Mouse (Mus musculus): ENCODE data around the gene Gucd1. TPM values are rescaled to one million over a fixed set of nuclear protein-coding genes. Genes with fewer than 3 reads are reported as not detected.
"Not testable (repeated sequence)": the region's sequence is repeated elsewhere in the genome, so short reads cannot be mapped to it uniquely, and the experiment has no call there.

The Gucd1 gene
- total and polyA plus RNA-seq, 2 experiments from 2014 or later, result 16.0 to 44.9 TPM

DNA sequence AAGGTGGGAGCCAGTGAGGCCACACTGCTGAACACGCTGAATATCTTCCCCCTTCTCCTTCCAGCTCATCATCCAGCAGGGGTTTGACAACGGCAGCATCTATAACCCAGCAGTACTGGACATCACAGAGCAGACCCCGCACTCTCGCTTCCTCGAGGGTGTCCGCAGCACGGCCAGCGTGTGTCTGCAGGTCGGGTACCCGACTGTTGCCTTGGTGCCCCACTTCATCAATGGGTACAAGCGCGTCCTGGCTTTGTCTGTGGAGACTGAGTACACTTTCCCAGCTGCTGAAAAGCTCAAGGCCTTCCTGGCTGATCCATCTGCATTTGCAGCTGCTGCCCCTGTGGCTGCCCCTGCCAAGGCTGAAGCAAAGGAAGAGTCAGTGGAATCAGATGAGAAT is 165.2 kb downstream of the Gucd1 start:
- ATAC-seq (no peak), DNase-seq (no peak)
- TF ChIP-seq CTCF (IDR thresholded peaks at IDR 0.05; ENCODE audit: low read depth), result no peak
- H3K4me1 ChIP-seq (ENCODE audit: insufficient read depth), result no peaks in the 10 kb centered on the region
- H3K4me3 ChIP-seq (ENCODE audit: low read depth, low read length), result no peak overlapping the region
- H3K27ac ChIP-seq (ENCODE audit: low read depth, low read length), result no peak overlapping the region
- H3K36me3 ChIP-seq (ENCODE audit: insufficient read depth), result no peaks in the 10 kb centered on the region
- H3K27me3 ChIP-seq (ENCODE audit: insufficient read depth, low read length), result no peaks in the 10 kb centered on the region
- no peak overlapping the region for H3K4me2 ChIP-seq (ENCODE audit: low read depth)
- H3K9me3 ChIP-seq (ENCODE audit: low read length), result no peaks in the 10 kb centered on the region
- WGBS, result 94% methylated on average over 12 of the region's 12 CpGs
- H3K9ac ChIP-seq, result no peak overlapping the region

DNA sequence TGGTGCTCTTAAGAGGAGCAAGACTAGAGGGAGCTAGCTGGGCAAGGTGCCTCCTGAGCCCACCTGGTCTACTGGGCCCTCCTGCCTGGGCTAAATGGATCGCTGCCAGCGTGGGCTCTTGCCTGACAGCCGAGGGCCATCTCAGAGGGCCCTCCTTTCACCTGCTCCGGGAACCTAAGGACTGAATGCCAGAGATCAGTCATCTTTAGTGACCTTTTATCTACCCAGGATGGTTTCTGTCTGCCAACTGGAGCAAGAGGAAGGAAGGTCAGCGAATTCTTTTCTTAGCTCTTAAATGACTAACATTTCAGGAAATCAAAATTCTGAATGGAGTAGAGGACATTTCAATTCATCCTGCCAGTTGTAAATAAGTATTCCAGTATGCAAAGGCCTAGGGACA is 167.2 kb downstream of the Gucd1 start:
- Histone ChIP-seq H3K36me3 (ENCODE audit: insufficient read depth) (no peaks in the 10 kb centered on the region), H3K4me1 (ENCODE audit: insufficient read depth) (no peaks in the 10 kb centered on the region), H3K9ac (no peak overlapping the region), H3K27ac (ENCODE audit: low read depth, low read length) (no peak overlapping the region), H3K9me3 (ENCODE audit: low read length) (no peaks in the 10 kb centered on the region), H3K27me3 (ENCODE audit: insufficient read depth, low read length) (no peaks in the 10 kb centered on the region), H3K4me2 (ENCODE audit: low read depth) (no peak overlapping the region), H3K4me3 (ENCODE audit: low read depth, low read length) (no peak overlapping the region)
- no peak for TF ChIP-seq CTCF (IDR thresholded peaks at IDR 0.05; ENCODE audit: low read depth)
- no peak for DNase-seq
- 90% methylated on average over 5 of the region's 5 CpGs for WGBS
- no peak for ATAC-seq

DNA sequence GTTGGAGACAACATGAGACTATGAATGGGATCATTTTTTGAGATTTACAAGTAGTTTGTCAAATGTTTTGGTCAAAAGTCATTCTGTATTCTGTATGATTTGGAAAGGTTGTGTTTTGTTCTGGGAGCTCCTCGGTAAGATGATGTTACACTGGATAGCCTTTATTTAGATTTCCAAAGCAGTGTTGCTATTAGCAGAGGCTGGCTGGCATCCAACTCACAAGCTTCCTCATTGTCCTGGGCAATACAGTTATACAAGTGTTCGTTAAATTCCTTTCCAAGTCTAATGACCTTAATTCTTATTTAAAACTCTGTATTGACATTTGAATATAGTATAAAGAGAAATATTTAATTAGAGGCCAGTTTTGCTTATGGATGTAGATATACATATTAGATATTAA is 172.5 kb downstream of the Gucd1 start:
- TF ChIP-seq CTCF (IDR thresholded peaks at IDR 0.05; ENCODE audit: low read depth), result no peak
- H3K4me1 ChIP-seq (ENCODE audit: insufficient read depth), result no peaks in the 10 kb centered on the region
- DNase-seq, result no peak
- 15% methylated on average over 2 of the region's 2 CpGs for WGBS
- no peak overlapping the region for H3K9ac ChIP-seq
- ATAC-seq, result no peak
- no peak overlapping the region for H3K27ac ChIP-seq (ENCODE audit: low read depth, low read length)
- H3K36me3 ChIP-seq (ENCODE audit: insufficient read depth), result no peaks in the 10 kb centered on the region
- no peaks in the 10 kb centered on the region for H3K9me3 ChIP-seq (ENCODE audit: low read length)
- H3K4me3 ChIP-seq (ENCODE audit: low read depth, low read length), result no peak overlapping the region
- no peak overlapping the region for H3K4me2 ChIP-seq (ENCODE audit: low read depth)
- no peaks in the 10 kb centered on the region for H3K27me3 ChIP-seq (ENCODE audit: insufficient read depth, low read length)

DNA sequence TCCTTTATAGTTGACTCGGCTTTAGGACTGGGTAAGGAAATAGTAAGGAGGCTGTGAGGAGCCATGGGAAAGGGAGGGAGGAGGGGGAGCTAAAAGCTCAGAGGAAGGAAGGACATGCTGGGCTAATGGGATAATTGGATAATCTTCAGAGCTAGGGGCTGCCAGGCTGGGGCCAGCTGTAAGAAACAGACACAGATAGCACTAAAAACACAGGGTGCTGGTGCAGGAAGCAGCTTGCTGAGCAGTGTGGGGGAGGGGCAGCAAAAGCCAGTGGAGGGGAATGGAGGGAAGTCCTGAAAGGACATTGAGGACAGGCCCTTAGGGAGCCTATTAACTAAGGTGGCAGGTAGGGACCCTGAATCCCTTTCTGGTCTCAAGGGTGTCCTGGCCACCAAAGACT is 173.2 kb downstream of the Gucd1 start:
- not testable (repeated sequence) for H3K27me3 ChIP-seq (ENCODE audit: insufficient read depth, low read length); H3K4me3 ChIP-seq (ENCODE audit: low read depth, low read length); ATAC-seq; H3K4me1 ChIP-seq (ENCODE audit: insufficient read depth); DNase-seq; H3K36me3 ChIP-seq (ENCODE audit: insufficient read depth); H3K4me2 ChIP-seq (ENCODE audit: low read depth); H3K9me3 ChIP-seq (ENCODE audit: low read length); H3K9ac ChIP-seq; H3K27ac ChIP-seq (ENCODE audit: low read depth, low read length)
- WGBS, result 63% methylated on average over 1 of the region's 1 CpGs

DNA sequence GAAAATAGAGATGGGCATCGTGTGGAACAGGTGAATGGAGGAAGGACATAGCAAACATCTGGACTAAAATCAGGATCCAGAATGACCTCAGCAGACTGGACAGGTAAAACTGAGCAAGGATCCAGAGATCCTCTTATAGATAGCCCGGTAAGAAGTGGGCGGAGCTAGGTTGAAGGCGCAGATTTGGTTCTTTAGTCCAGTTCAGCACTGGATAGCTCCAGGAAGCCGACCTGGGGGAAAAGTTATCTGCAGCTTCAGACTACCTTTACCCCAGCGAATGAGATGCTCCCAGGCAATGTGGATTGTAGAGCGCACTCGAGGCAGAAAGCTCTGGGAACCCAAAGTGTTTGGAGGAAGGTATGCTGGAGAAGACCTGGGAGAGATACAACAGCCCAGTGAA is 175.8 kb downstream of the Gucd1 start:
- Histone ChIP-seq H3K36me3 (ENCODE audit: insufficient read depth) (no peaks in the 10 kb centered on the region), H3K27me3 (ENCODE audit: insufficient read depth, low read length) (no peaks in the 10 kb centered on the region), H3K4me1 (ENCODE audit: insufficient read depth) (no peaks in the 10 kb centered on the region), H3K4me3 (ENCODE audit: low read depth, low read length) (no peak overlapping the region), H3K9me3 (ENCODE audit: low read length) (no peaks in the 10 kb centered on the region), H3K27ac (ENCODE audit: low read depth, low read length) (no peak overlapping the region), H3K9ac (no peak overlapping the region), H3K4me2 (ENCODE audit: low read depth) (no peak overlapping the region)
- DNase-seq (no peak), ATAC-seq (no peak)
- 38% methylated on average over 8 of the region's 8 CpGs for WGBS
- no peak for TF ChIP-seq CTCF (IDR thresholded peaks at IDR 0.05; ENCODE audit: low read depth)

DNA sequence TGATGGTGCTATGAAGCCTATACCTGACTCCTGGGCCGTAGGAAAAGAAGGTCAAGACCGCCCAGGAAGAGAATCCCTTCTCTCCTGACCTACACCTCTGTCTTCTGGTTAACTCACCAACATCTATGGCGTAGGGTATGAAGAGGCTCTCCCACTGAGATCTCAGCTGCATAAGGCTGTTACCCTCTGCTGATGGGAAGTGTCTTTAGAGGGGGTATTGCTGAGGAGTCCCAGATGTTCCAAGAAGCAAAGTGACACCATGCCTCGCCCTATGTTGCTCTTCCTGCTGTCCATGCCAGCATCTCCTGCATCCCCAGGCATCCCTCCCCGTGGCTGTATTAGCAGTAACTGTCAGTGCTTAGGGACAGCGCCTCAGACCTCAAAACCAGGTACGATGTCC is 178.4 kb downstream of the Gucd1 start:
- Histone ChIP-seq H3K4me3 (ENCODE audit: low read depth, low read length) (no peak overlapping the region), H3K9ac (no peak overlapping the region), H3K27ac (ENCODE audit: low read depth, low read length) (no peak overlapping the region), H3K4me1 (ENCODE audit: insufficient read depth) (no peaks in the 10 kb centered on the region), H3K4me2 (ENCODE audit: low read depth) (no peak overlapping the region), H3K9me3 (ENCODE audit: low read length) (no peaks in the 10 kb centered on the region), H3K36me3 (ENCODE audit: insufficient read depth) (no peaks in the 10 kb centered on the region), H3K27me3 (ENCODE audit: insufficient read depth, low read length) (no peaks in the 10 kb centered on the region)
- no peak for TF ChIP-seq CTCF (IDR thresholded peaks at IDR 0.05; ENCODE audit: low read depth)
- DNase-seq (no peak), ATAC-seq (no peak)
- 89% methylated on average over 7 of the region's 7 CpGs for WGBS

DNA sequence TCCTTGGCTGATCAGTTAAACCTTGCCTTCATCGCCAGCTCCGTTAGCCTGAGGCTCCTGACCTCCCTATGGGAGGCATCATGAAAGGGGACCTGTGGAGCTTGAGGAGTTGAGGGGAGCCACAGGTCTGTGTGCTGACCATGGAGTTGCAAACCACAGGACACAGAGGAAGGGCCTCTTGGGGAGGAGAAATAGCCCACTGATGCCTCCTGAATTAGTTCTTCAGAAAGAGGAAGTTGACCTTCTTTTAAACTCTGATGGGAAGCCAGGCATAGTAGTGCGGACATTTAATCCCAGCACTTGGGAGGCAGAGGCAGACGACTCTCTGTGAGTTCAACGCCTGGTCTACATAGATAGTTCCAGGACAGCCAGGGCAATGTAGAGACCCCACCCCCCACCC is 178.9 kb downstream of the Gucd1 start:
- Histone ChIP-seq H3K4me3 (ENCODE audit: low read depth, low read length) (no peak overlapping the region), H3K4me2 (ENCODE audit: low read depth) (no peak overlapping the region), H3K27me3 (ENCODE audit: insufficient read depth, low read length) (no peaks in the 10 kb centered on the region), H3K4me1 (ENCODE audit: insufficient read depth) (no peaks in the 10 kb centered on the region), H3K9ac (no peak overlapping the region), H3K36me3 (ENCODE audit: insufficient read depth) (no peaks in the 10 kb centered on the region), H3K9me3 (ENCODE audit: low read length) (no peaks in the 10 kb centered on the region), H3K27ac (ENCODE audit: low read depth, low read length) (no peak overlapping the region)
- TF ChIP-seq CTCF (IDR thresholded peaks at IDR 0.05; ENCODE audit: low read depth), result no peak
- DNase-seq (no peak), ATAC-seq (no peak)
- WGBS, result 81% methylated on average over 5 of the region's 5 CpGs

DNA sequence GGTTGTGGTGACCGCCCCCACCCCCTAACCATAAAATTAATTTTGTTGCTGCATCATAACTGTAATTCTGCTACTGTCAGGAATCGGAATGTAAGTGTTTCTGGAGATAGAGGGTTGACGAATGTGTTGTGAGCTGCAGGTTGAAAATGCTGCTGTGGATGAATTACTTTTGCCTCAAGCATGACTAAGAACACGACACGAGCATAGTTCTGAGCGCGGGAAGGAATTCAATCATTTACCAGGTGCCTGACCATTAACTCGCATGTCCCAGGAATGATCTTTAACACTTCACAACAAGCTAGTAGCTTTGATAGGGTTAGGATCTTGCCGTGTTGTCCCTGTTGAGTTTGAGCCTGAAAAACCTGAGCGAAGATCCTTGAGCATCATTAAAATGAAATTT is 180.5 kb downstream of the Gucd1 start:
- no peak for ATAC-seq
- Histone ChIP-seq H3K27me3 (ENCODE audit: insufficient read depth, low read length) (no peaks in the 10 kb centered on the region), H3K4me3 (ENCODE audit: low read depth, low read length) (no peak overlapping the region), H3K27ac (ENCODE audit: low read depth, low read length) (no peak overlapping the region), H3K9ac (no peak overlapping the region), H3K36me3 (ENCODE audit: insufficient read depth) (no peaks in the 10 kb centered on the region), H3K4me2 (ENCODE audit: low read depth) (no peak overlapping the region), H3K4me1 (ENCODE audit: insufficient read depth) (no peaks in the 10 kb centered on the region), H3K9me3 (ENCODE audit: low read length) (no peaks in the 10 kb centered on the region)
- no peak for TF ChIP-seq CTCF (IDR thresholded peaks at IDR 0.05; ENCODE audit: low read depth)
- no peak for DNase-seq
- 91% methylated on average over 10 of the region's 10 CpGs for WGBS
